Mouse (Mus musculus) neural tube, embryonic 14.5 days (tissue): Measurements from ENCODE around the gene Olfr1057. TPM values are rescaled to one million over a fixed set of nuclear protein-coding genes. Genes with fewer than 3 reads are reported as not detected.
"Not testable (repeated sequence)": the region's sequence is repeated elsewhere in the genome, so short reads cannot be mapped to it uniquely, and the experiment has no call there.

Experiments
- ATAC-seq: fragments of 200-750 bp; cut with Nextera tagmentation; 2 replicates; pipeline ENCODE4 v1.8.0; 2017; ENCODE audit warnings: low read depth, mild to moderate bottlenecking, moderate TSS enrichment, moderate library complexity
- H3K27ac ChIP-seq: fragments of 300-500 bp; sonication (generic); 2 replicates; pipeline ENCODE4 v1.5.1; 2014; ENCODE audit warnings: low read depth, mild to moderate bottlenecking, control low read depth, low read length, moderate library complexity, mixed read lengths
- H3K27me3 ChIP-seq: fragments of 300-500 bp; sonication (generic); 2 replicates; pipeline ENCODE4 v1.6.1; 2014; ENCODE audit warnings: low read length; ENCODE audit not compliant: control insufficient read depth, insufficient read depth
- H3K36me3 ChIP-seq: fragments of 300-500 bp; sonication (generic); 2 replicates; pipeline ENCODE4 v1.6.1; 2014; ENCODE audit warnings: low read length, mixed read lengths; ENCODE audit not compliant: control insufficient read depth, insufficient read depth
- H3K4me1 ChIP-seq: fragments of 300-500 bp; sonication (generic); 2 replicates; pipeline ENCODE4 v1.6.1; 2014; ENCODE audit warnings: low read length; ENCODE audit not compliant: control insufficient read depth, insufficient read depth
- H3K4me2 ChIP-seq: fragments of 300-500 bp; sonication (generic); 2 replicates; pipeline ENCODE4 v1.6.1; 2014; ENCODE audit warnings: mild to moderate bottlenecking, low read depth, low read length, control low read depth
- H3K4me3 ChIP-seq: fragments of 300-500 bp; sonication (generic); 2 replicates; pipeline ENCODE4 v1.5.1; 2014; ENCODE audit warnings: low read depth, low read length, control low read depth, mixed read lengths
- H3K9ac ChIP-seq: fragments of 300-500 bp; sonication (generic); replicated peaks from 2 replicates; pipeline ENCODE4 v1.6.1; 2014; ENCODE audit warnings: low read depth, mild to moderate bottlenecking, control low read depth, low read length, mixed read lengths
- H3K9me3 ChIP-seq: fragments of 300-500 bp; sonication (generic); 2 replicates; pipeline ENCODE4 v1.6.1; 2016; ENCODE audit warnings: low read length; ENCODE audit not compliant: control insufficient read depth
- WGBS: fragments of 180-500 bp; shearing (Covaris S2); extraction: QIAGEN DNeasy Blood & Tissue Kit; methylation state at CpG from one replicate; pipeline ENCODE4 v1.1.7; 2014; 5-methylcytosine and 5-hydroxymethylcytosine counted together
- polyA plus RNA-seq: library from polyadenylated mRNA; unstranded; fragments of >200 nt; fragmentation: Nextera tagmentation; extraction: Ambion mirVana; gene quantifications from 2 replicates; pipeline ENCODE4 v1.2.1, GENCODE M21; 2014

Olfr1057 gene
- polyA plus RNA-seq, result not detected in 2 replicates

DNA sequence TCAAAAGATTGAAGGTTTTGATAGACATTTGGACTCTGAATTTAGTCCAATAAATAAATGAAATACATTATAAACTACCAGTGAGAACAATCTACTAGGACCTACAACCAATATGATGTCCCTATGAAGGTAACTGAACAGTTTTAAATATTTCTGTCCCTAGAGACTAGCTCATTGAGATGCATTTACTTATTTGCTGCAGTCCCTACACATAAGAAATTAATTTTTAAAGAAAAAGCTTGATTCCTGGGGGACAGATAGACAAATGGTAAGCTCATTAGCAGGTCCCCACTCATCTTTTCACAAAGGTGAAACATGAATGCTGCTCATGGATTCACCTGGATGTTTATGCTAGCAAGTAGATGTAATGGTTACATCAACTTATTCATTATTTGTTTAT is at the start of gene Olfr1057:
Gene Olfr1057, minus strand, starts transcription at position 101 of the 400 bp plus-strand sequence.
- H3K9ac ChIP-seq, result no peak within 1 kb of the TSS
- no peaks in the 10 kb centered on the region for H3K36me3 ChIP-seq
- no peak for ATAC-seq
- H3K27me3 ChIP-seq, result no peaks in the 10 kb centered on the region
- H3K9me3 ChIP-seq, result no peaks in the 10 kb centered on the region
- no peaks in the 10 kb centered on the region for H3K4me1 ChIP-seq
- H3K27ac ChIP-seq, result no peak within 1 kb of the TSS
- no peak within 1 kb of the TSS for H3K4me3 ChIP-seq
- H3K4me2 ChIP-seq, result no peak within 1 kb of the TSS

DNA sequence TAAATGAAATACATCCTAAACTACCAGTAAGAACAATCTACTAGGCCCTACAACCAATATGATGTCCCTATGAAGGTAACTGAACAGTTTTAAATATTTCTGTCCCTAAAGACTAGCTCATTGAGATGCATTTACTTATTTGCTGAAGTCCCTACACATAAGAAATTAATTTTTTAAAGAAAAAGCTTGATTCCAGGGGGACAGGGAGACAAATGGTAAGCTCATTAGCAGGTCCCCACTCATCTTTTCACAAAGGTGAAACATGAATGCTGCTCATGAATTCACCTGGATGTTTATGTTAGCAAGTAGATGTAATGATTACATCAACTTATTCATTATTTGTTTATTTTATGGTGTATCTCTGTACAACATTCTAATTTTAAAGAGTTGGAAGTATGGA is 48.5 kb upstream of the Olfr1057 start, which contains the start of gene Olfr1062:
Gene Olfr1062, minus strand, starts transcription at position 101 of the 400 bp plus-strand sequence.
- not testable (repeated sequence) for H3K4me2 ChIP-seq, H3K9ac ChIP-seq, H3K4me1 ChIP-seq, H3K27me3 ChIP-seq, H3K36me3 ChIP-seq, H3K27ac ChIP-seq, H3K9me3 ChIP-seq, ATAC-seq, H3K4me3 ChIP-seq

- ATAC-seq, result no peak
- H3K27ac ChIP-seq, result no peak within 1 kb of the TSS
These were observed 35.8 kb upstream of the Olfr1057 start, which contains the start of gene Olfr1061 for GRCm38 (mm10) chr2:86413950-86414349. TSS of gene Olfr1061 (minus strand) at chr2:86414050.

GRCm38 (mm10) chr2:86395114-86395513 is 16.9 kb upstream of the Olfr1057 start:
- 97% methylated on average over 2 of the region's 2 CpGs for WGBS
- Histone ChIP-seq H3K9ac (no peak overlapping the region), H3K9me3 (no peaks in the 10 kb centered on the region), H3K4me2 (no peak overlapping the region), H3K27me3 (no peaks in the 10 kb centered on the region), H3K27ac (no peak overlapping the region), H3K4me1 (no peaks in the 10 kb centered on the region), H3K4me3 (no peak overlapping the region), H3K36me3 (no peaks in the 10 kb centered on the region)
- no peak for ATAC-seq

More at GRCm38 (mm10) chr2:86413950-86414349, 35.8 kb upstream of the Olfr1057 start, which contains the start of gene Olfr1061:
- no peak within 1 kb of the TSS for H3K4me2 ChIP-seq
- no peaks in the 10 kb centered on the region for H3K4me1 ChIP-seq
- no peaks in the 10 kb centered on the region for H3K36me3 ChIP-seq
- H3K4me3 ChIP-seq, result no peak within 1 kb of the TSS
- H3K27me3 ChIP-seq, result no peaks in the 10 kb centered on the region
- no peak within 1 kb of the TSS for H3K9ac ChIP-seq
- H3K9me3 ChIP-seq, result no peaks in the 10 kb centered on the region
- 85% methylated on average over 1 of the region's 1 CpGs for WGBS

GRCm38 (mm10) chr2:86388461-86388860 is 10.3 kb upstream of the Olfr1057 start, which contains the start of gene Olfr1058:
TSS of gene Olfr1058 (minus strand) at chr2:86388561.
- H3K36me3 ChIP-seq, H3K27me3 ChIP-seq, H3K27ac ChIP-seq, H3K9me3 ChIP-seq, H3K4me1 ChIP-seq, H3K4me3 ChIP-seq, ATAC-seq, H3K4me2 ChIP-seq, H3K9ac ChIP-seq: not testable (repeated sequence)

- H3K36me3 ChIP-seq, H3K27ac ChIP-seq, H3K9me3 ChIP-seq, ATAC-seq, H3K27me3 ChIP-seq, H3K4me1 ChIP-seq, H3K4me3 ChIP-seq, H3K9ac ChIP-seq, H3K4me2 ChIP-seq: not testable (repeated sequence)
- WGBS, result no CpG with 5 or more reads among the region's 6 CpGs
These were observed 11.9 kb downstream of the Olfr1057 start for GRCm38 (mm10) chr2:86366342-86366741.

DNA sequence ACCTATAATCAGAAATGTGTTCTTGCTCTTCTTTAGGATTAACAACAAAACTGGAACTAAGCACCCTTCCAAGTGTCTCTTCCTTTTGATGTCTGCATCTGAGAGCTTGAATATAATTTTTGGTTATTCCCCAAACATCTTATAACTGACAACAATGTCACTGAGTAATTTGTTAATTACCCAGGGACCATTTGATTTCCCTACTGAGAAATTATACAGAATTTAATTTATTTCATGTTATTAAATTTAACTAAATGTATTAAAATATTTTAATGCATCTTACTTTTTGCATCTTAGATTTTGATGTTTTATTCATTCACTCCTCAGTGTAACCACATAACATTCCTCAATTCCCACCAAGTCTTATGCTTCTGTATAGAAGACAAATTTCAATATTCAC is 15.8 kb downstream of the Olfr1057 start, which contains the start of gene Olfr1056:
Gene Olfr1056, minus strand, starts transcription at position 101 of the 400 bp plus-strand sequence.
- no peaks in the 10 kb centered on the region for H3K36me3 ChIP-seq
- no peak within 1 kb of the TSS for H3K9ac ChIP-seq
- no peaks in the 10 kb centered on the region for H3K9me3 ChIP-seq
- no peak within 1 kb of the TSS for H3K4me2 ChIP-seq
- no peak within 1 kb of the TSS for H3K4me3 ChIP-seq
- no peak within 1 kb of the TSS for H3K27ac ChIP-seq
- ATAC-seq, result no peak
- no peaks in the 10 kb centered on the region for H3K4me1 ChIP-seq
- H3K27me3 ChIP-seq, result no peaks in the 10 kb centered on the region

DNA sequence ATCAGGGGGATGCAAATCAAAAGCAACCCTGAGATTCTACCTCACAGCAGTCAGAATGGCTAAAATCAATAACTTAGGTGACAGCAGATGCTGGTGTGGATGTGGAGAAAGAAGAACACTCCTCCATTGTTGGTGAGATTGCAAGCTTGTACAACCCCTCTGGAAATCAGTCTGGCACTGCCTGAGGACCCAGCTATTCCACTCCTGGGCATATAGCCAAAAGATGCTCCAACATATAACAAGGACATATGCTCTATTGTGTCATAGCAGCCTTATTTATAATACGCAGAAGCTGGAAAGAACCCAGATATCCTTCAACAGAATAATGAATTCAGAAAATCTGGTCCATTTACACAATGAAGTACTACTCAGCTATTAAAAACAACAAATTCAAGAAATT is 26.4 kb downstream of the Olfr1057 start:
- ATAC-seq, H3K27me3 ChIP-seq: not testable (repeated sequence)

DNA sequence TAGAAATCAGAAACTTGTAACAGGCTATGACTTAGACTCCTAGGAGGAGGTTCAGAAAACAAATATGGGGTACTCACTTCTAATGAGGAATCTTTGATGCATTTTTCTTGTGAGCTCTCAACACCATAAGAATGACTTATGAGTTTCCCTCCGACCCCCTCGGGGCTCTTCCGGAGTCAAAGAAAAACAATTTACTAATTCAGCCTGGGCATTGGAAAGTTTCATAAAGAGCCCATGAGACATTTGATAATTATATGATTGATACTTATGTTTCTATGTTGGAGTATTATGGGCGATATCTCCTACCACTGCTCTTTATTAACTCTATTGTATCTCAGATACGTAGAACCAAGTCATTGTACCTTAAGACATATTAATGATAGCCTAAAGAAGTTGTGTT is 28.0 kb downstream of the Olfr1057 start, which contains the start of gene Olfr1055:
Gene Olfr1055, minus strand, starts transcription at position 101 of the 400 bp plus-strand sequence.
- 87% methylated on average over 5 of the region's 5 CpGs for WGBS

More for the DNA sequence above, 26.4 kb downstream of the Olfr1057 start:
- not testable (repeated sequence) for H3K4me1 ChIP-seq, H3K36me3 ChIP-seq, H3K27ac ChIP-seq, H3K4me2 ChIP-seq, H3K4me3 ChIP-seq, H3K9ac ChIP-seq, H3K9me3 ChIP-seq
- 83% methylated on average over 1 of the region's 1 CpGs for WGBS

More for the DNA sequence above, 28.0 kb downstream of the Olfr1057 start, which contains the start of gene Olfr1055:
- Histone ChIP-seq H3K9me3 (no peaks in the 10 kb centered on the region), H3K4me1 (no peaks in the 10 kb centered on the region), H3K9ac (no peak within 1 kb of the TSS), H3K27ac (no peak within 1 kb of the TSS), H3K27me3 (no peaks in the 10 kb centered on the region), H3K4me2 (no peak within 1 kb of the TSS), H3K36me3 (no peaks in the 10 kb centered on the region), H3K4me3 (no peak within 1 kb of the TSS)
- ATAC-seq, result no peak
